Mouse (Mus musculus): ENCODE measurements around the gene Zp3. TPM values are rescaled to one million over a fixed set of nuclear protein-coding genes. Genes with fewer than 3 reads are reported as not detected.

The Zp3 gene
- polyA plus RNA-seq, 1 experiment = not detected

DNA sequence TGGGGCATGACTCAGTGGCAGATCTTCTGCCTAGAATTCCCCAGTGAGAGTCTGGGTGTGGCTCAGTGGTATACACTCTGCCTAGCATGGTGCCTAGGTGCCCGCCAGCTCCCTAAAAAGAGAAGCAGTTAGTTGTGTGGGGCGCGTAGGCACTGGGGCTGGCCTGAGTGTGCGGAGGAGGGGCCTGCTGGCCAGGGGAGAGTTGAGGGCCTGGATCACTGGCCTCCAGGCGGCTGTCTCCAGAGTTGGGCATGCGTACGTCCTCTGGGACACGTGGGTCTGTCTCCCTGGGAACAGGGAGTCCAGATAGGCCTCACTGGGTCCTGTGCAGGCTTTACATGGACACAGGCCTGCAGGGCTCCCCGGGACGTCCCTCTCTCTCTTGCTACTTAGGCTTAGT lies 35.0 kb downstream of the Zp3 start:
- H3K4me1 ChIP-seq (ENCODE audit: control insufficient read depth, insufficient read depth, low read length) = peaks cover 15% of the 10 kb centered on the region
- TF ChIP-seq POLR2A (IDR thresholded peaks at IDR 0.05; ENCODE audit: insufficient read depth, low read depth, low read length) = no peak
- no peak for TF ChIP-seq CTCF (IDR thresholded peaks at IDR 0.05; ENCODE audit: insufficient read depth, low read depth, low read length)
- H3K4me3 ChIP-seq (ENCODE audit: insufficient read depth, low read depth, low read length) = no peak overlapping the region
- 88% methylated on average over 10 of the region's 10 CpGs for WGBS
- H3K27ac ChIP-seq (ENCODE audit: insufficient read depth, low read depth, low read length) = no peak overlapping the region

- Histone ChIP-seq H3K4me3 (ENCODE audit: insufficient read depth, low read depth, low read length) (no peak overlapping the region), H3K27ac (ENCODE audit: insufficient read depth, low read depth, low read length) (no peak overlapping the region), H3K4me1 (ENCODE audit: control insufficient read depth, insufficient read depth, low read length) (peaks cover 16% of the 10 kb centered on the region)
- TF ChIP-seq CTCF (IDR thresholded peaks at IDR 0.05; ENCODE audit: insufficient read depth, low read depth, low read length) (no peak), POLR2A (IDR thresholded peaks at IDR 0.05; ENCODE audit: insufficient read depth, low read depth, low read length) (no peak)
- WGBS = 58% methylated on average over 10 of the region's 10 CpGs
Observed at GRCm38 (mm10) chr5:136015586-136015985, 35.7 kb downstream of the Zp3 start.

DNA sequence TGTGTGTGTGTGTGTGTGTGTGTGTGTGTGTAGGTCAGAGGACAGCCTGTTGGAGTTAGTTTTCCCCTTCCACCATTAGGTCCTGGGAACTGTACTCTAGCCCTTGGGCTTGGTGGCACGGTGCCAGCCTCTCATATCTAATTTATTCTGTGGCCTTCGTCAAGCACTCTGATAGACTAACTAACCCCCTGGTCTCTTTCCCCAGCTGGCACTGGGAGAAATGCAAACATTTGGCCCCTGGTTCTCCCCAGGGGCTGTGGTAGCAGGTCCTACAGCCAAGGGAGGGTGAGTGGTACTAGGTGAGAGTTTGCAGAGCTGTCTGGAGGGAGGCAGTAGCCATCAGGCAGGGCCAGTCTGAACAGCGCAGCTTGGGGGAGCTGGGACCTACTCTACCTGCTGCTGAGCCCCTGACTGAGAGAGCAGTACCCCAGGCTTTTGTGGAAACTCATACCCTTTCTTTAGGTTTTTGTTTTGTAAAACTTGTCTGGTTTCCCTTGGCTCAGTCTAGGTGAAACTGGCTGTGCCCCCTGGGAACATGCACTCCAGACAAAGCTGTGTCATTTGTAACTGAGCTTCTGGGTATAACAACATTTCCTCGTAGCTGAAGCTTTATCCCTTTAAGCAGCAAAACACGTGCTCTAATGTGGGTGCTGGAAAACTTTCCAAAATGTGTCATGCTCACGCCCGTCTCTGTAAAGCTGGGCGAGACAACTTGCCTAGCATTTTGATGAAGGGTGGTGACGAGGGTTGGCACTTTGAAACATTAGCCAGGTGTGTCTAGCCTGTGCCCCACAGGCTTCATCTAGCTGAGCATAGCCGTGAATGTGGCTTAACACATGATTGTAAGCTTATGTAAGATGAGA lies 36.3 kb downstream of the Zp3 start:
- TF ChIP-seq CTCF (IDR thresholded peaks at IDR 0.05; ENCODE audit: insufficient read depth, low read depth, low read length) (no peak), POLR2A (IDR thresholded peaks at IDR 0.05; ENCODE audit: insufficient read depth, low read depth, low read length) (no peak)
- no peak overlapping the region for H3K27ac ChIP-seq (ENCODE audit: insufficient read depth, low read depth, low read length)
- no peak overlapping the region for H3K4me3 ChIP-seq (ENCODE audit: insufficient read depth, low read depth, low read length)
- peaks cover 18% of the 10 kb centered on the region for H3K4me1 ChIP-seq (ENCODE audit: control insufficient read depth, insufficient read depth, low read length)
- 57% methylated on average over 10 of the region's 10 CpGs for WGBS

DNA sequence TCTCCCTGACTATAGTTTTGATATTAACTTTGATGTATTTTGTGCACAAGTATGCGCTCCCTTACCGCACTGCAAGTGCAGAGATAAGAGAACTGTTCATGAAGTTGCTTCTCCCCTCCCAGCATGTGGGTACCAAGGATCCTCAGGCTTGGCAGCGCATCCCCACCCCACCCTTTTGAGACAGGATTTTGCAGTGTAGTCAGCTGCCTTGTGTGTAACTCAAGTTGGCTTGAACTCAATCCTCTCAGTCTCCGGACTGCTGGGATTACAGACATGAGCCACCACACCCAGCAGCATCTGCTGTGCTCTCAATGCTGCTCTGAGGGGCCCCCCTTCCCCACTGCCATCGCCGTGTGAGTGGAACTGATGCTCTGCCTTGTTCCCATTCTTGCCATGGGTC lies 37.4 kb downstream of the Zp3 start:
- TF ChIP-seq CTCF (IDR thresholded peaks at IDR 0.05; ENCODE audit: insufficient read depth, low read depth, low read length) = no peak
- TF ChIP-seq POLR2A (IDR thresholded peaks at IDR 0.05; ENCODE audit: insufficient read depth, low read depth, low read length) = no peak
- 73% methylated on average over 6 of the region's 6 CpGs for WGBS
- Histone ChIP-seq H3K27ac (ENCODE audit: insufficient read depth, low read depth, low read length) (no peak overlapping the region), H3K4me3 (ENCODE audit: insufficient read depth, low read depth, low read length) (no peak overlapping the region), H3K4me1 (ENCODE audit: control insufficient read depth, insufficient read depth, low read length) (peaks cover 24% of the 10 kb centered on the region)

- Histone ChIP-seq H3K27ac (ENCODE audit: insufficient read depth, low read depth, low read length) (no peak overlapping the region), H3K4me3 (ENCODE audit: insufficient read depth, low read depth, low read length) (no peak overlapping the region), H3K4me1 (ENCODE audit: control insufficient read depth, insufficient read depth, low read length) (peaks cover 24% of the 10 kb centered on the region)
- TF ChIP-seq CTCF (IDR thresholded peaks at IDR 0.05; ENCODE audit: insufficient read depth, low read depth, low read length) (no peak), POLR2A (IDR thresholded peaks at IDR 0.05; ENCODE audit: insufficient read depth, low read depth, low read length) (no peak)
- WGBS = 71% methylated on average over 2 of the region's 2 CpGs
Observed at GRCm38 (mm10) chr5:136018726-136019125, 38.8 kb downstream of the Zp3 start.

DNA sequence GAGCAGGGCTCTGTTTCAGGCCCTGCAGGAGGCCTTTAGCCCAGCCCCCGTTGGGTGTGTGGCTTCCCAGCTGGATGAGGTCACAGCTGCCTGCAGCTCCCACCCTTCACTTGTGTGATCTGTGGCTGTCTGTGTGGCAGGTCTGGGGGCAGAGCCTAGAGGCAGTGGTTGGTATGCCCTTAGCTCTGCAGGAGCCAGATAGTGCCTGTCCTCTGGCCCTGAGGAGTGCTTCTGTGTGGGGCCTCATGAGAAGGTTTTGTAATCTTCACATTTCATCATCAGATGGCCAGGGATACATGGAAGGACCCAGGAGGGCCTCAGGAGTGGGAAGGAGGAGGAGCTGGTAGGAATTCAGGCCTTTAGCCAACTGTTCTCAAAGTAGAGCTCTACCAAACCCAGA lies 40.0 kb downstream of the Zp3 start:
- no peak overlapping the region for H3K4me3 ChIP-seq (ENCODE audit: insufficient read depth, low read depth, low read length)
- TF ChIP-seq CTCF (IDR thresholded peaks at IDR 0.05; ENCODE audit: insufficient read depth, low read depth, low read length) (no peak), POLR2A (IDR thresholded peaks at IDR 0.05; ENCODE audit: insufficient read depth, low read depth, low read length) (no peak)
- WGBS = 59% methylated on average over 1 of the region's 1 CpGs
- peaks cover 22% of the 10 kb centered on the region for H3K4me1 ChIP-seq (ENCODE audit: control insufficient read depth, insufficient read depth, low read length)
- H3K27ac ChIP-seq (ENCODE audit: insufficient read depth, low read depth, low read length) = no peak overlapping the region

DNA sequence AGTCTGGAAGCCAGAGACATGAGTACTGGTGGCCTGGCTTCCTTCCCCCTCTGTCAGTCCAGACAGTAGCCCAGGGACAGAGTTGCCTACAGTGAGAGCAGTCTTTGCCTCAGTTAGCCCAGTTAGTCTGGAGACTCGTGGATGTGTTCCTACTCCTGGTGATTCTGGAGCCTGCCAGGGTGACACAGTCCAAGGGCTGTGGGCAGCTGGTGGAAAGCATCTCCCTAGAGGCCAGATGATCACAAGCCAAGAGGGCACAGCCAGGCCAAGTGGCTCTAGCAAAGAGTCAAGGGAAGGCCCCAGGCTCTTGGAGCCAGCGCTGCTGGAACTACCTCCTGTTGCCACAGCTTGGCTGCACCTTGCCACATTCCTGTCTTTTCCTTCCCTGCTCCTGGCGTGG lies 45.8 kb downstream of the Zp3 start:
- peaks cover 8% of the 10 kb centered on the region for H3K4me1 ChIP-seq (ENCODE audit: control insufficient read depth, insufficient read depth, low read length)
- TF ChIP-seq POLR2A (IDR thresholded peaks at IDR 0.05; ENCODE audit: insufficient read depth, low read depth, low read length) = no peak
- H3K4me3 ChIP-seq (ENCODE audit: insufficient read depth, low read depth, low read length) = no peak overlapping the region
- WGBS = 77% methylated on average over 3 of the region's 3 CpGs
- H3K27ac ChIP-seq (ENCODE audit: insufficient read depth, low read depth, low read length) = no peak overlapping the region

GRCm38 (mm10) chr5:136026859-136027258 lies 47.0 kb downstream of the Zp3 start:
- no peak overlapping the region for H3K27ac ChIP-seq (ENCODE audit: insufficient read depth, low read depth, low read length)
- H3K4me1 ChIP-seq (ENCODE audit: control insufficient read depth, insufficient read depth, low read length) = peaks cover under 1% of the 10 kb centered on the region; the same call in 1 of the 2 replicates
- no peak for TF ChIP-seq CTCF (IDR thresholded peaks at IDR 0.05; ENCODE audit: insufficient read depth, low read depth, low read length)
- TF ChIP-seq POLR2A (IDR thresholded peaks at IDR 0.05; ENCODE audit: insufficient read depth, low read depth, low read length) = no peak
- H3K4me3 ChIP-seq (ENCODE audit: insufficient read depth, low read depth, low read length) = no peak overlapping the region
- WGBS = 85% methylated on average over 9 of the region's 9 CpGs

DNA sequence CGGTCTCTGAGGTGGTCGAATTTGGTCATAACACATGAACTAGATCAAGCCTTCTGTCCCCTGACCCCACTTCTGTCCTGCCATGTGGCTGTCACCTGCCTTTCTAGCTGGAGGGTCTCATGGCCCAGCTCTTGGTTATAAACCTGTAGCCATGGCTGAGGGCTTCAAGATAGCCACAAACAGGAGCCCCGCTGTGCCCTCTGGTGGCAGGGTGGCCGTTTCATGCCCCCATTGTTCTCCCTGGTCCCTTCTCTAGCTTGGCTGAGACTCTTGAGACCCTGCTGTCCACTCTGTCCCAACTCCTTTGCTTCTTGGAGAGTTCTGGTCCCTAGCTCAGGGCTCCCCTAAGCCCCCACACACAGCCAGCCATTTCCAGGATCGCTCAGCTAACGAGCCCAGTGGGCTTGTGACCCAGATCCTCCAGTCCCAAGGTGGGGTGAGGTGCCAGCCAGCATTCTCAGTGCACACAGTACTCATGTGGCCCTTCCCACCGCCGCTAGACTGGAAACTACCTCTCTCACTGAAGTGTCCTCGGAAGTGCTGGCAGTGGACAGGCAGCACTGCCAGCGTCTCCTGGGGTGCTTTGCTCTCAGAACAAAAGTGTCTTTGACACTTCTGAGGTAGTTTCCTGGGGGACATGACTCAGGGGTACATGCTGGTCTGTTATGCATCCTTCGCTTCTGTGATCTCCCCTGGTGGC lies 47.9 kb downstream of the Zp3 start:
- WGBS = 82% methylated on average over 11 of the region's 11 CpGs
- Histone ChIP-seq H3K4me3 (ENCODE audit: insufficient read depth, low read depth, low read length) (no peak overlapping the region), H3K27ac (ENCODE audit: insufficient read depth, low read depth, low read length) (no peak overlapping the region), H3K4me1 (ENCODE audit: control insufficient read depth, insufficient read depth, low read length) (no peaks in the 10 kb centered on the region)
- TF ChIP-seq CTCF (IDR thresholded peaks at IDR 0.05; ENCODE audit: insufficient read depth, low read depth, low read length) = no peak
